Mouse (Mus musculus): ENCODE data around the gene Wapl.

The Wapl gene

GRCm38 (mm10) chr14:34693970-34694369 lies 20.2 kb downstream of the Wapl start:
- no peak for DNase-seq (ENCODE audit: low read depth, low spot score)

- DNase-seq (ENCODE audit: low read depth, low spot score) = no peak
These were observed 23.6 kb downstream of the Wapl start for GRCm38 (mm10) chr14:34697376-34697775.

GRCm38 (mm10) chr14:34710209-34710608 lies 36.5 kb downstream of the Wapl start:
- DNase-seq (ENCODE audit: low read depth, low spot score) = no peak

- DNase-seq (ENCODE audit: low read depth, low spot score) = no peak
These were observed 38.3 kb downstream of the Wapl start for GRCm38 (mm10) chr14:34712027-34712426.

GRCm38 (mm10) chr14:34712857-34713256 lies 39.1 kb downstream of the Wapl start:
- no peak for DNase-seq (ENCODE audit: low read depth, low spot score)

GRCm38 (mm10) chr14:34718150-34718549 lies 44.4 kb downstream of the Wapl start:
- DNase-seq (ENCODE audit: low read depth, low spot score) = no peak

GRCm38 (mm10) chr14:34727709-34728108 lies 54.0 kb downstream of the Wapl start:
- DNase-seq (ENCODE audit: low read depth, low spot score) = no peak

- no peak for DNase-seq (ENCODE audit: low read depth, low spot score)
These were observed 61.7 kb downstream of the Wapl start for GRCm38 (mm10) chr14:34735405-34735804.

GRCm38 (mm10) chr14:34745401-34745800 lies 71.7 kb downstream of the Wapl start:
- DNase-seq (ENCODE audit: low read depth, low spot score) = no peak

GRCm38 (mm10) chr14:34755731-34756130 lies 82.0 kb downstream of the Wapl start:
- no peak for DNase-seq (ENCODE audit: low read depth, low spot score)

- no peak for DNase-seq (ENCODE audit: low read depth, low spot score)
These were observed 86.2 kb downstream of the Wapl start for GRCm38 (mm10) chr14:34759938-34760337.

GRCm38 (mm10) chr14:34761082-34761959 lies 87.6 kb downstream of the Wapl start:
- no peak for DNase-seq (ENCODE audit: low read depth, low spot score)

GRCm38 (mm10) chr14:34762682-34763081 lies 89.0 kb downstream of the Wapl start:
- DNase-seq (ENCODE audit: low read depth, low spot score) = peak; percentile 44

GRCm38 (mm10) chr14:34763771-34764539 lies 90.2 kb downstream of the Wapl start:
- DNase-seq (ENCODE audit: low read depth, low spot score) = peak; percentile 64

GRCm38 (mm10) chr14:34764908-34765307 lies 91.2 kb downstream of the Wapl start:
- DNase-seq (ENCODE audit: low read depth, low spot score) = no peak

- DNase-seq (ENCODE audit: low read depth, low spot score) = no peak
These were observed 91.7 kb downstream of the Wapl start for GRCm38 (mm10) chr14:34765380-34765779.

GRCm38 (mm10) chr14:34766181-34766580 lies 92.5 kb downstream of the Wapl start:
- no peak for DNase-seq (ENCODE audit: low read depth, low spot score)

GRCm38 (mm10) chr14:34768373-34768772 lies 94.6 kb downstream of the Wapl start:
- DNase-seq (ENCODE audit: low read depth, low spot score) = peak; percentile 67

GRCm38 (mm10) chr14:34769021-34769566 lies 95.4 kb downstream of the Wapl start:
- peak; percentile 91 for DNase-seq (ENCODE audit: low read depth, low spot score)

- peak; percentile 35 for DNase-seq (ENCODE audit: low read depth, low spot score)
These were observed 95.9 kb downstream of the Wapl start for GRCm38 (mm10) chr14:34769567-34770158.

- no peak for DNase-seq (ENCODE audit: low read depth, low spot score)
These were observed 96.7 kb downstream of the Wapl start for GRCm38 (mm10) chr14:34770467-34770866.

GRCm38 (mm10) chr14:34771601-34772000 lies 97.9 kb downstream of the Wapl start:
- no peak for DNase-seq (ENCODE audit: low read depth, low spot score)
